Mouse (Mus musculus) liver, embryonic 11.5 days (tissue): Measurements from ENCODE around the gene D7Ertd443e. TPM values are rescaled to one million over a fixed set of nuclear protein-coding genes. Genes with fewer than 3 reads are reported as not detected.

ENCODE experiments used
- ATAC-seq: fragments of 200-750 bp; cut with Nextera tagmentation; replicated peaks from 2 replicates; pipeline ENCODE4 v1.8.0; 2017; ENCODE audit warnings: moderate number of reproducible peaks, mild to moderate bottlenecking, moderate TSS enrichment, moderate library complexity; ENCODE audit not compliant: low FRiP score
- DNase-seq: peaks from one replicate; pipeline ENCODE4 v3.0.0-alpha.2; 2017; ENCODE audit warnings: low spot score
- H3K27ac ChIP-seq: fragments of 300-500 bp; sonication (generic); 2 replicates; pipeline ENCODE4 v1.5.1; 2014; ENCODE audit warnings: mild to moderate bottlenecking, low read depth, low read length, control low read depth
- H3K27me3 ChIP-seq: fragments of 300-500 bp; sonication (generic); replicated peaks from 2 replicates; pipeline ENCODE4 v1.6.1; 2014; ENCODE audit warnings: low read length, mixed read lengths; ENCODE audit not compliant: control insufficient read depth, insufficient read depth
- H3K36me3 ChIP-seq: fragments of 300-500 bp; sonication (generic); 2 replicates; pipeline ENCODE4 v1.6.1; 2014; ENCODE audit warnings: mild to moderate bottlenecking, low read length, moderate library complexity, mixed read lengths; ENCODE audit not compliant: control insufficient read depth, insufficient read depth
- H3K4me1 ChIP-seq: fragments of 300-500 bp; sonication (generic); replicated peaks from 2 replicates; pipeline ENCODE4 v1.6.1; 2014; ENCODE audit warnings: low read length, mixed read lengths; ENCODE audit not compliant: control insufficient read depth, insufficient read depth
- H3K4me2 ChIP-seq: fragments of 300-500 bp; sonication (generic); 2 replicates; pipeline ENCODE4 v1.6.1; 2014; ENCODE audit warnings: mild to moderate bottlenecking, control low read depth, moderate library complexity
- H3K4me3 ChIP-seq: fragments of 300-500 bp; sonication (generic); 2 replicates; pipeline ENCODE4 v1.5.1; 2014; ENCODE audit warnings: low read depth, low read length, control low read depth
- H3K9ac ChIP-seq: fragments of 300-500 bp; sonication (generic); 2 replicates; pipeline ENCODE4 v1.6.1; 2014; ENCODE audit warnings: low read depth, low read length, control low read depth
- H3K9me3 ChIP-seq: fragments of 300-500 bp; sonication (generic); 2 replicates; pipeline ENCODE4 v1.6.1; 2016; ENCODE audit warnings: low read length, inconsistent platforms, mixed read lengths; ENCODE audit not compliant: control insufficient read depth
- WGBS: fragments of 180-500 bp; shearing (Covaris S2); extraction: QIAGEN DNeasy Blood & Tissue Kit; methylation state at CpG from one replicate; pipeline ENCODE4 v1.1.7; 2014; 5-methylcytosine and 5-hydroxymethylcytosine counted together
- polyA plus RNA-seq: library from polyadenylated mRNA; unstranded; fragments of >200 nt; fragmentation: Nextera tagmentation; extraction: Ambion mirVana; gene quantifications from 2 replicates; pipeline ENCODE4 v1.2.1, GENCODE M21; 2014

D7Ertd443e gene
- polyA plus RNA-seq, 1 experiment from 2014 or later: not detected

DNA sequence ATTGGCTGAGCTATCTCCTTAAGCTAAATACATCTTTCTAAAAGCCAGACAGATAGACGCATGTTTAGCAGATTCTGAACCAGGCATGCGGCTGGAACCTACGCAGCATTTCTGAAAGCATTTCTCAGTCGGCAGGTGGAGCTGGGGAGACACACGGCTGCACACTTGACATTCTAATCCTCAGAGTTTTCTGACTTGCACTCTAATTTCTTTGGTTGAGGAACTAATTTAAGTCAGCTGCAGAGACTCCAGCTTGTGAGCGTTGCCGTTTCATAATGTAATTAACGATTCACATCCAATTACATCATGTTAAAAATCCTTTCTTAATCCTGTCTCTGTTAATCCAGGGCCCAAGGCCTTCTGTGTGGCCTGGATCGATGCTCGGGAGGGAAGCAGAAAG lies 64.5 kb downstream of the D7Ertd443e start:
- WGBS: 86% methylated on average over 10 of the region's 10 CpGs
- ATAC-seq: no peak

DNA sequence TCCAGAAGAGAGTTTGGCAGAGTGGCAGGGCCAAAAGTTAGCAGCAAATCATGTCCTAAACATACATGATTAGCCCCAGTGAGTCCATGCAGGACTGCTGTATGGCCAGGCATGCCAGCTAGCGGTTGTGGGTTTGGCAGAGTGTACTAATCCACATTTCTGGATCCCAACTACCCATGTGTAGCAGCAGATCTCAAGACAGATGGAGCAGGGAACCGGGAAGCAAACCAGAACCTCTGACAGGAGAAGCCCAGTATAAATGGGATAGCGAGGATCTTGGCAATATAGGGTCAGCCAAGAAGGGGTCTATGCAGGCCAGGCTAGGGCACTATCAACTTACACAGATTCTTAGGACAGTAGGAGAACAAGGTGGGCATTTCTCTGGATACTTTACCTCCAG lies 83.4 kb downstream of the D7Ertd443e start:
- H3K36me3 ChIP-seq: no peaks in the 10 kb centered on the region
- H3K9ac ChIP-seq: no peak overlapping the region
- ATAC-seq (no peak), DNase-seq (no peak)
- WGBS: 84% methylated on average over 3 of the region's 3 CpGs
- no peaks in the 10 kb centered on the region for H3K9me3 ChIP-seq
- no peak overlapping the region for H3K4me2 ChIP-seq
- no peaks in the 10 kb centered on the region for H3K27me3 ChIP-seq
- H3K4me1 ChIP-seq: no peaks in the 10 kb centered on the region
- H3K4me3 ChIP-seq: no peak overlapping the region
- H3K27ac ChIP-seq: no peak overlapping the region

More for the DNA sequence above, 64.5 kb downstream of the D7Ertd443e start:
- Histone ChIP-seq H3K4me2 (no peak overlapping the region), H3K9me3 (no peaks in the 10 kb centered on the region), H3K9ac (no peak overlapping the region), H3K4me3 (no peak overlapping the region), H3K36me3 (no peaks in the 10 kb centered on the region), H3K27me3 (no peaks in the 10 kb centered on the region), H3K4me1 (no peaks in the 10 kb centered on the region), H3K27ac (no peak overlapping the region)
- DNase-seq: no peak

DNA sequence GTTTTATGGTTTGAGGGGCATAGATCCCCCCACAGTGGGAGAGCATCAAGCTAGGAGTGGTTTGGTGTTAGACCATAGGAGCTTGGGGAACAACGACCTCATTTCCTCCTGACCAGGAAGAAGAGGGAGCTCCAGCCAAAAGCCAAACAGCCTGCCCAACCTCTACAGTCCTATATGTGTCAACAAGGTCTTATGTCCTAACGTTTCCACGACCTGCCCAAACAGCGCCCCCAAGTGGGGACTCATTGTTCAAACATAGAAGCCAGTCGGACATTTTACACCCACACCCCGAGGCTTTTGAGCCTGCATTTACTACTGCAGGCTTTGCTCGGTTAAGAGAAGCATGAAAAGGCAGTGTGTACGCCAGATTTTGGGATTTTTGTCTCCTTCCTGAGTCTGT lies 84.2 kb downstream of the D7Ertd443e start:
- no peak overlapping the region for H3K9ac ChIP-seq
- no peaks in the 10 kb centered on the region for H3K27me3 ChIP-seq
- ATAC-seq (no peak), DNase-seq (no peak)
- no peaks in the 10 kb centered on the region for H3K36me3 ChIP-seq
- WGBS: 41% methylated on average over 8 of the region's 8 CpGs
- H3K9me3 ChIP-seq: no peaks in the 10 kb centered on the region
- H3K27ac ChIP-seq: no peak overlapping the region
- H3K4me2 ChIP-seq: no peak overlapping the region
- no peaks in the 10 kb centered on the region for H3K4me1 ChIP-seq
- no peak overlapping the region for H3K4me3 ChIP-seq

DNA sequence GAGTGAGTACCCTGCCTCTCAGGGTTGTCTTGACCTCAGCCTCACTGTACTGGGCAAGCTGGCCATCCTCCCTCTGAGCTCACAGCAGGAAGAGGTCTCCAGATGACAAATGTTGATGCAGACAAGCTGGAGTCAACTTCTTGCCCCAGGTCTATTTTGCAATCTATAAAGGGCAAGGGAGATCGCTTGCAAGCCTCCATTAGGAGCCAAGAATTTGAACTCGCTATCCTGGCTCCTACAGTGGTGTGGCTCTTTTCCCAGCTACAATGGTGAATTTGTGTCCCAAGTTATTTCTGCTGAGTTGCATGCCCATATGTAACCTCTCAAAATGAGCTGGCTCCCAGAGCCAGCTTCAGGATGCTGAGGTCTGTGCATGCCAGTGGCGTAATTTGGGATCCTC lies 92.7 kb downstream of the D7Ertd443e start:
- Histone ChIP-seq H3K4me2 (no peak overlapping the region), H3K27ac (no peak overlapping the region), H3K9me3 (no peaks in the 10 kb centered on the region), H3K36me3 (no peaks in the 10 kb centered on the region), H3K27me3 (peaks cover 3% of the 10 kb centered on the region; the same call in 1 of the 2 replicates), H3K9ac (no peak overlapping the region), H3K4me3 (no peak overlapping the region), H3K4me1 (peaks cover 3% of the 10 kb centered on the region; the same call in 1 of the 2 replicates)
- DNase-seq (no peak), ATAC-seq (no peak)
- WGBS: 79% methylated on average over 3 of the region's 3 CpGs

DNA sequence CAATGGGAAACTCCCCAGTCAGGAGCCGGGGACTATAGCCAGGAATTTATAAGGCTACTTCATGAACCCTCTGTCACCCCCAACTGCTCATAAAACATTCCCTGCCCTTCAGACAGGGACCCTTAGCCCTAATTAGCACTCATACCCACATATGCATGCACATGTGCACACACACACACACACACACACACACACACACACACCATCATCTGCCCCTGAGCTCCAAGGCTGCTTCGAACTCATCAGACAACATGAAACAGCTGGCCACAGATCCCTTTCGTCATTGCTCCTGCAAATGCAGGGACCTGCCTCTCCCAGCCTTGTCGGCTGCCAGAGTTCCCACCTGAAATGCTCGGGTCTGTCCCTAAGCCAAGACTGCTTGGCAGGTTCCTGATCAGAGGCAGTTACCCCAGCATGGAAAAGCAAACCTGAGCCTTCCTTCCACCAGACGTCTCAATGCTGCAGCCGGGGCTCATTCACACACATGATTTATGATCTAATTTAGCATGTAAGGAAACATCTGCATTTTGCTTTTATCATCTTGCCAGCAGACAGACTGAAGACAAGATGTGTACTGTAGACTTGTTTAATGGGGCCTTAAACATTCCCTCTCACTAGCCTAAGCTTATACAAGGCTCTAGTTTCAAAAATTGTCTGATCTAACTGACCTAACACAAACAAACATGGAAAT lies 95.7 kb downstream of the D7Ertd443e start:
- no peak overlapping the region for H3K4me2 ChIP-seq
- ATAC-seq: no peak
- 53% methylated on average over 7 of the region's 7 CpGs for WGBS
- peaks cover 4% of the 10 kb centered on the region; the same call in 1 of the 2 replicates for H3K4me1 ChIP-seq
- H3K27ac ChIP-seq: no peak overlapping the region
- no peak for DNase-seq
- H3K9ac ChIP-seq: no peak overlapping the region
- H3K9me3 ChIP-seq: no peaks in the 10 kb centered on the region
- peaks cover 3% of the 10 kb centered on the region; the same call in 1 of the 2 replicates for H3K27me3 ChIP-seq
- no peak overlapping the region for H3K4me3 ChIP-seq
- no peaks in the 10 kb centered on the region for H3K36me3 ChIP-seq

DNA sequence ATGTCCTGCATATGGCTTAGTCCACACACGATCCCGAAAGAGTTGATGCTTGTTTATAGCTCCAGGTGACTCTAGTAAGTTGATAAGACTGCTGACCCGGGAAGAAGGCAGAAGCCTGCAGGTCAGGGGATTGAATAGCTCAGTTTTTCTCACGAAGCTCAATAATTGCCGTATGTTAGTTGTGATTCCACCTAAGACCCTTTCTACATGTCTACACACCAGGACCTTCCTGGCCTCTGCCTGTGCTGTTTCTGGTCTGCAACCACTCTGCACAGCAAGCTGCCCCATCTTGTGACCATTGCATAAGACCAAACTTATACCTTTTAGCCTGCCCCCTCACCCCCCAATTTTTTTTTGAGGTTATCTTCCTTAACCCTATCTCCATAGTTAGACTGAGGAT lies 96.3 kb downstream of the D7Ertd443e start:
- 89% methylated on average over 5 of the region's 5 CpGs for WGBS
- Histone ChIP-seq H3K4me3 (no peak overlapping the region), H3K27me3 (peaks cover 3% of the 10 kb centered on the region; the same call in 1 of the 2 replicates), H3K27ac (no peak overlapping the region), H3K9ac (no peak overlapping the region), H3K4me1 (peaks cover 4% of the 10 kb centered on the region; the same call in 1 of the 2 replicates), H3K36me3 (no peaks in the 10 kb centered on the region), H3K4me2 (no peak overlapping the region), H3K9me3 (no peaks in the 10 kb centered on the region)
- no peak for DNase-seq
- ATAC-seq: no peak

GRCm38 (mm10) chr7:134287570-134288222 lies 97.8 kb downstream of the D7Ertd443e start:
- DNase-seq (no peak), ATAC-seq (0 out of 2 replicates have a peak, but pooled peaks have one; percentile 47)
- Histone ChIP-seq H3K9me3 (no peaks in the 10 kb centered on the region), H3K4me1 (peaks cover 4% of the 10 kb centered on the region; the same call in 1 of the 2 replicates), H3K4me2 (no peak overlapping the region), H3K9ac (no peak overlapping the region), H3K36me3 (no peaks in the 10 kb centered on the region), H3K27me3 (peaks cover 3% of the 10 kb centered on the region; the same call in 1 of the 2 replicates), H3K27ac (no peak overlapping the region), H3K4me3 (no peak overlapping the region)
- 25% methylated on average over 6 of the region's 6 CpGs for WGBS

DNA sequence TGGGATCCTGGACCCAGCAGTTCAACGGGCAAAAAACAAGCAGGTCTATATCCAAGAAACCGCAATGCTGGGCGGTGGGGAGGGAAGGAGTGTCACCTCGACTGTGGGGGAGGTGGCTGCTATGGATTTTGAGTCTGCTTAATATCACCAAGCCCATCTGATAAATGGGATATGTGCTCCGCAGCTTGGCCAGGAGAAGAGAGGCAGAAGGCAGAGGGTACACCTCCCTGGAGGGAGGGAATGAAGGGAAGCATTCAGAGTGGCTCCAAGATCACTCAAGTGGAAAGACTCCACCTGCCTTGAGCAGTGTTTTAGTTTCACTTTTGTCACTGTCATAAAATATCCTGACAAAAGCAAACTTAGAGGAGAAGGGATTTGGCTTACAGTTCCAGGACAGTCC lies 112.5 kb downstream of the D7Ertd443e start:
- H3K9me3 ChIP-seq: no peaks in the 10 kb centered on the region
- no peaks in the 10 kb centered on the region for H3K36me3 ChIP-seq
- H3K4me2 ChIP-seq: no peak overlapping the region
- H3K27me3 ChIP-seq: no peaks in the 10 kb centered on the region
- WGBS: 80% methylated on average over 5 of the region's 5 CpGs
- no peak overlapping the region for H3K4me3 ChIP-seq
- H3K4me1 ChIP-seq: no peaks in the 10 kb centered on the region
- no peak overlapping the region for H3K27ac ChIP-seq
- ATAC-seq (no peak), DNase-seq (no peak)
- H3K9ac ChIP-seq: no peak overlapping the region

- Histone ChIP-seq H3K4me2 (no peak overlapping the region), H3K36me3 (no peaks in the 10 kb centered on the region), H3K4me3 (no peak overlapping the region), H3K27me3 (no peaks in the 10 kb centered on the region), H3K4me1 (no peaks in the 10 kb centered on the region), H3K27ac (no peak overlapping the region), H3K9me3 (no peaks in the 10 kb centered on the region), H3K9ac (no peak overlapping the region)
- DNase-seq (no peak), ATAC-seq (no peak)
- WGBS: 71% methylated on average over 4 of the region's 4 CpGs
These were observed 113.0 kb downstream of the D7Ertd443e start for GRCm38 (mm10) chr7:134272421-134272820.
